Mouse (Mus musculus): ENCODE results near the gene Ppil3. TPM values are rescaled to one million over a fixed set of nuclear protein-coding genes. Genes with fewer than 3 reads are reported as not detected.
A peak's percentile ranks its signal among the peaks of the same experiment; 100 is the strongest.

The Ppil3 gene
- polyA plus RNA-seq, 1 experiment from 2014 or later = 59.2 TPM

GRCm38 (mm10) chr1:58454316-58454715 lies 9.0 kb upstream of the Ppil3 start:
- peaks cover 13% of the 10 kb centered on the region; the same call in 1 of the 2 replicates for H3K36me3 ChIP-seq (ENCODE audit: control insufficient read depth, insufficient read depth, low read length)
- H3K9ac ChIP-seq (ENCODE audit: low read depth, low read length) = no peak overlapping the region
- no peaks in the 10 kb centered on the region for H3K27me3 ChIP-seq (ENCODE audit: control insufficient read depth, insufficient read depth, low read length)
- no peaks in the 10 kb centered on the region for H3K9me3 ChIP-seq (ENCODE audit: control insufficient read depth, low read length)
- no peak overlapping the region for H3K4me2 ChIP-seq (replicated peaks; ENCODE audit: low read depth, low read length)
- H3K4me3 ChIP-seq (ENCODE audit: low read depth, low read length) = no peak overlapping the region
- no peak for ATAC-seq (ENCODE audit: low FRiP score)
- WGBS = 91% methylated on average over 6 of the region's 6 CpGs
- H3K27ac ChIP-seq (ENCODE audit: low read depth, low read length) = no peak overlapping the region
- H3K4me1 ChIP-seq (replicated peaks; ENCODE audit: control insufficient read depth, insufficient read depth, low read length) = no peaks in the 10 kb centered on the region
- DNase-seq (ENCODE audit: low spot score) = no peak

GRCm38 (mm10) chr1:58448396-58448795 lies 3.1 kb upstream of the Ppil3 start:
- Histone ChIP-seq H3K4me3 (ENCODE audit: low read depth, low read length) (no peak overlapping the region), H3K4me1 (replicated peaks; ENCODE audit: control insufficient read depth, insufficient read depth, low read length) (no peaks in the 10 kb centered on the region), H3K4me2 (replicated peaks; ENCODE audit: low read depth, low read length) (no peak overlapping the region), H3K27me3 (ENCODE audit: control insufficient read depth, insufficient read depth, low read length) (no peaks in the 10 kb centered on the region), H3K36me3 (ENCODE audit: control insufficient read depth, insufficient read depth, low read length) (0 out of 2 replicates have a peak, but pooled peaks cover 4% of the 10 kb centered on the region), H3K9ac (ENCODE audit: low read depth, low read length) (no peak overlapping the region), H3K9me3 (ENCODE audit: control insufficient read depth, low read length) (no peaks in the 10 kb centered on the region), H3K27ac (ENCODE audit: low read depth, low read length) (no peak overlapping the region)
- ATAC-seq (ENCODE audit: low FRiP score) = no peak
- DNase-seq (ENCODE audit: low spot score) = no peak
- WGBS = 86% methylated on average over 7 of the region's 7 CpGs

GRCm38 (mm10) chr1:58447766-58448165 lies 2.5 kb upstream of the Ppil3 start:
- Histone ChIP-seq H3K4me3 (ENCODE audit: low read depth, low read length) (no peak overlapping the region), H3K4me1 (replicated peaks; ENCODE audit: control insufficient read depth, insufficient read depth, low read length) (no peaks in the 10 kb centered on the region), H3K9me3 (ENCODE audit: control insufficient read depth, low read length) (no peaks in the 10 kb centered on the region), H3K27me3 (ENCODE audit: control insufficient read depth, insufficient read depth, low read length) (no peaks in the 10 kb centered on the region), H3K27ac (ENCODE audit: low read depth, low read length) (no peak overlapping the region), H3K36me3 (ENCODE audit: control insufficient read depth, insufficient read depth, low read length) (0 out of 2 replicates have a peak, but pooled peaks cover 4% of the 10 kb centered on the region), H3K9ac (ENCODE audit: low read depth, low read length) (no peak overlapping the region), H3K4me2 (replicated peaks; ENCODE audit: low read depth, low read length) (no peak overlapping the region)
- 95% methylated on average over 7 of the region's 7 CpGs for WGBS
- ATAC-seq (ENCODE audit: low FRiP score) (no peak), DNase-seq (ENCODE audit: low spot score) (no peak)

GRCm38 (mm10) chr1:58445861-58446260 lies 575 bp upstream of the Ppil3 start:
- Histone ChIP-seq H3K4me3 (ENCODE audit: low read depth, low read length) (peak overlapping the region; percentile 49), H3K36me3 (ENCODE audit: control insufficient read depth, insufficient read depth, low read length) (0 out of 2 replicates have a peak, but pooled peaks cover 1% of the 10 kb centered on the region), H3K4me1 (replicated peaks; ENCODE audit: control insufficient read depth, insufficient read depth, low read length) (no peaks in the 10 kb centered on the region), H3K9me3 (ENCODE audit: control insufficient read depth, low read length) (no peaks in the 10 kb centered on the region), H3K27ac (ENCODE audit: low read depth, low read length) (peak overlapping the region; percentile 49; the same call in 1 of the 2 replicates), H3K9ac (ENCODE audit: low read depth, low read length) (peak overlapping the region; percentile 68), H3K27me3 (ENCODE audit: control insufficient read depth, insufficient read depth, low read length) (no peaks in the 10 kb centered on the region), H3K4me2 (replicated peaks; ENCODE audit: low read depth, low read length) (peak overlapping the region; percentile 61)
- ATAC-seq (ENCODE audit: low FRiP score) (peak; percentile 8; the same call in 1 of the 2 replicates), DNase-seq (ENCODE audit: low spot score) (no peak)
- 11% methylated on average over 11 of the region's 11 CpGs for WGBS

GRCm38 (mm10) chr1:58444691-58445090 lies 595 bp downstream of the Ppil3 start:
- no peaks in the 10 kb centered on the region for H3K9me3 ChIP-seq (ENCODE audit: control insufficient read depth, low read length)
- WGBS = 15% methylated on average over 10 of the region's 10 CpGs
- peak overlapping the region; percentile 61 for H3K4me2 ChIP-seq (replicated peaks; ENCODE audit: low read depth, low read length)
- no peaks in the 10 kb centered on the region for H3K36me3 ChIP-seq (ENCODE audit: control insufficient read depth, insufficient read depth, low read length)
- H3K27me3 ChIP-seq (ENCODE audit: control insufficient read depth, insufficient read depth, low read length) = no peaks in the 10 kb centered on the region
- DNase-seq (ENCODE audit: low spot score) = no peak
- H3K9ac ChIP-seq (ENCODE audit: low read depth, low read length) = peak overlapping the region; percentile 68
- H3K27ac ChIP-seq (ENCODE audit: low read depth, low read length) = peak overlapping the region; percentile 49
- ATAC-seq (ENCODE audit: low FRiP score) = peak; percentile 5; the same call in 1 of the 2 replicates
- peak overlapping the region; percentile 49 for H3K4me3 ChIP-seq (ENCODE audit: low read depth, low read length)
- H3K4me1 ChIP-seq (replicated peaks; ENCODE audit: control insufficient read depth, insufficient read depth, low read length) = no peaks in the 10 kb centered on the region

- no peak overlapping the region for H3K4me3 ChIP-seq (ENCODE audit: low read depth, low read length)
- no peaks in the 10 kb centered on the region for H3K4me1 ChIP-seq (replicated peaks; ENCODE audit: control insufficient read depth, insufficient read depth, low read length)
- H3K27me3 ChIP-seq (ENCODE audit: control insufficient read depth, insufficient read depth, low read length) = no peaks in the 10 kb centered on the region
- H3K4me2 ChIP-seq (replicated peaks; ENCODE audit: low read depth, low read length) = no peak overlapping the region
- WGBS = 75% methylated on average over 3 of the region's 3 CpGs
- ATAC-seq (ENCODE audit: low FRiP score) (no peak), DNase-seq (ENCODE audit: low spot score) (no peak)
- H3K27ac ChIP-seq (ENCODE audit: low read depth, low read length) = no peak overlapping the region
- H3K36me3 ChIP-seq (ENCODE audit: control insufficient read depth, insufficient read depth, low read length) = peaks cover 2% of the 10 kb centered on the region; the same call in 1 of the 2 replicates
- no peak overlapping the region for H3K9ac ChIP-seq (ENCODE audit: low read depth, low read length)
- H3K9me3 ChIP-seq (ENCODE audit: control insufficient read depth, low read length) = no peaks in the 10 kb centered on the region
These were observed 20.7 kb downstream of the Ppil3 start for GRCm38 (mm10) chr1:58424551-58424950.

GRCm38 (mm10) chr1:58423371-58424248 lies 21.7 kb downstream of the Ppil3 start, which contains the start of gene Clk1:
Gene Clk1, minus strand, starts transcription at chr1:58424066.
- peak within 1 kb of the TSS; percentile 64 for H3K4me2 ChIP-seq (replicated peaks; ENCODE audit: low read depth, low read length)
- H3K27ac ChIP-seq (ENCODE audit: low read depth, low read length) = peak within 1 kb of the TSS; percentile 97
- H3K4me1 ChIP-seq (replicated peaks; ENCODE audit: control insufficient read depth, insufficient read depth, low read length) = no peaks in the 10 kb centered on the region
- H3K9me3 ChIP-seq (ENCODE audit: control insufficient read depth, low read length) = no peaks in the 10 kb centered on the region
- peak; percentile 97 for DNase-seq (ENCODE audit: low spot score)
- peak; percentile 97 for ATAC-seq (ENCODE audit: low FRiP score)
- no peaks in the 10 kb centered on the region for H3K27me3 ChIP-seq (ENCODE audit: control insufficient read depth, insufficient read depth, low read length)
- peak within 1 kb of the TSS; percentile 100 for H3K4me3 ChIP-seq (ENCODE audit: low read depth, low read length)
- WGBS = under 1% methylated on average over 76 of the region's 79 CpGs
- peaks cover 5% of the 10 kb centered on the region; the same call in 1 of the 2 replicates for H3K36me3 ChIP-seq (ENCODE audit: control insufficient read depth, insufficient read depth, low read length)
- H3K9ac ChIP-seq (ENCODE audit: low read depth, low read length) = peak within 1 kb of the TSS; percentile 100

- peaks cover 8% of the 10 kb centered on the region; the same call in 1 of the 2 replicates for H3K36me3 ChIP-seq (ENCODE audit: control insufficient read depth, insufficient read depth, low read length)
- peak overlapping the region; percentile 100 for H3K9ac ChIP-seq (ENCODE audit: low read depth, low read length)
- 13% methylated on average over 13 of the region's 13 CpGs for WGBS
- H3K9me3 ChIP-seq (ENCODE audit: control insufficient read depth, low read length) = no peaks in the 10 kb centered on the region
- peak overlapping the region; percentile 64 for H3K4me2 ChIP-seq (replicated peaks; ENCODE audit: low read depth, low read length)
- no peak overlapping the region for H3K27ac ChIP-seq (ENCODE audit: low read depth, low read length)
- no peaks in the 10 kb centered on the region for H3K27me3 ChIP-seq (ENCODE audit: control insufficient read depth, insufficient read depth, low read length)
- H3K4me3 ChIP-seq (ENCODE audit: low read depth, low read length) = peak overlapping the region; percentile 100
- H3K4me1 ChIP-seq (replicated peaks; ENCODE audit: control insufficient read depth, insufficient read depth, low read length) = no peaks in the 10 kb centered on the region
- ATAC-seq (ENCODE audit: low FRiP score) (peak; percentile 68; the same call in 1 of the 2 replicates), DNase-seq (ENCODE audit: low spot score) (peak; percentile 68)
These were observed 22.4 kb downstream of the Ppil3 start for GRCm38 (mm10) chr1:58422879-58423278.
